Mouse (Mus musculus) G1E (cell line): ENCODE data around the gene Sin3a.

ENCODE experiments used
- CTCF ChIP-seq: IDR thresholded peaks from 2 replicates; pipeline ENCODE4 v1.5.1; 2012; ENCODE audit warnings: low read depth, low read length, inconsistent platforms, mixed read lengths
- GATA1 ChIP-seq: IDR thresholded peaks from 2 replicates; pipeline ENCODE4 v1.6.1; 2012; ENCODE audit warnings: borderline replicate concordance, low read length, inconsistent platforms, mixed read lengths
- GATA2 ChIP-seq: IDR thresholded peaks from 2 replicates; pipeline ENCODE4 v1.6.1; 2012; ENCODE audit warnings: low read depth, low read length, inconsistent platforms, borderline replicate concordance
- POLR2AphosphoS5 ChIP-seq: IDR thresholded peaks from 2 replicates; pipeline ENCODE4 v1.6.1; 2012; ENCODE audit warnings: low read depth, low read length, inconsistent platforms; ENCODE audit not compliant: insufficient replicate concordance
- TAL1 ChIP-seq: conservative IDR thresholded peaks from 2 replicates; pipeline ENCODE4 v1.6.1; 2012; ENCODE audit warnings: low read depth, low read length, inconsistent platforms, mixed read lengths

- TF ChIP-seq CTCF (no peak), TAL1 (no peak), GATA1 (no peak), POLR2AphosphoS5 (no peak), GATA2 (no peak)
Measured at GRCm38 (mm10) chr9:57072989-57073789, 1.3 kb downstream of the Sin3a start.
